Mouse (Mus musculus): ENCODE measurements around the gene Epb41l4b. TPM values are rescaled to one million over a fixed set of nuclear protein-coding genes. Genes with fewer than 3 reads are reported as not detected.

Gene Epb41l4b
- polyA plus RNA-seq, 1 experiment from 2014 or later = 23.0 TPM

GRCm38 (mm10) chr4:57023527-57023926 lies 119.7 kb downstream of the Epb41l4b start:
- H3K4me1 ChIP-seq (replicated peaks; ENCODE audit: control insufficient read depth, insufficient read depth) = no peaks in the 10 kb centered on the region
- H3K9me3 ChIP-seq (ENCODE audit: control insufficient read depth, low read length) = no peaks in the 10 kb centered on the region
- DNase-seq (ENCODE audit: low spot score) (no peak), ATAC-seq (ENCODE audit: low FRiP score, low TSS enrichment) (no peak)
- no peak overlapping the region for H3K9ac ChIP-seq (ENCODE audit: low read length)
- no peak overlapping the region for H3K4me2 ChIP-seq (replicated peaks; ENCODE audit: low read depth)
- 61% methylated on average over 3 of the region's 3 CpGs for WGBS
- H3K36me3 ChIP-seq (ENCODE audit: control insufficient read depth, insufficient read depth, low read length) = no peaks in the 10 kb centered on the region
- TF ChIP-seq EP300 (optimal IDR thresholded peaks at IDR 0.05) = no peak
- TF ChIP-seq CTCF (IDR thresholded peaks at IDR 0.05; ENCODE audit: low read depth) = no peak
- no peak overlapping the region for H3K27ac ChIP-seq (replicated peaks)
- H3K27me3 ChIP-seq (ENCODE audit: control insufficient read depth, insufficient read depth, low read length) = no peaks in the 10 kb centered on the region
- no peak overlapping the region for H3K4me3 ChIP-seq (ENCODE audit: low read depth, low read length)

GRCm38 (mm10) chr4:57021288-57021687 lies 121.9 kb downstream of the Epb41l4b start:
- H3K9me3 ChIP-seq (ENCODE audit: control insufficient read depth, low read length) = no peaks in the 10 kb centered on the region
- DNase-seq (ENCODE audit: low spot score) = no peak
- H3K27ac ChIP-seq (replicated peaks) = no peak overlapping the region
- H3K4me1 ChIP-seq (replicated peaks; ENCODE audit: control insufficient read depth, insufficient read depth) = no peaks in the 10 kb centered on the region
- H3K4me3 ChIP-seq (ENCODE audit: low read depth, low read length) = no peak overlapping the region
- WGBS = 90% methylated on average over 3 of the region's 3 CpGs
- no peaks in the 10 kb centered on the region for H3K27me3 ChIP-seq (ENCODE audit: control insufficient read depth, insufficient read depth, low read length)
- H3K9ac ChIP-seq (ENCODE audit: low read length) = no peak overlapping the region
- no peak overlapping the region for H3K4me2 ChIP-seq (replicated peaks; ENCODE audit: low read depth)
- ATAC-seq (ENCODE audit: low FRiP score, low TSS enrichment) = no peak
- no peak for TF ChIP-seq EP300 (optimal IDR thresholded peaks at IDR 0.05)
- peak; percentile 45 for TF ChIP-seq CTCF (IDR thresholded peaks at IDR 0.05; ENCODE audit: low read depth)
- H3K36me3 ChIP-seq (ENCODE audit: control insufficient read depth, insufficient read depth, low read length) = no peaks in the 10 kb centered on the region

GRCm38 (mm10) chr4:57017229-57017628 lies 126.0 kb downstream of the Epb41l4b start:
- Histone ChIP-seq H3K27ac (replicated peaks) (no peak overlapping the region), H3K4me2 (replicated peaks; ENCODE audit: low read depth) (no peak overlapping the region), H3K4me3 (ENCODE audit: low read depth, low read length) (no peak overlapping the region), H3K27me3 (ENCODE audit: control insufficient read depth, insufficient read depth, low read length) (no peaks in the 10 kb centered on the region), H3K4me1 (replicated peaks; ENCODE audit: control insufficient read depth, insufficient read depth) (no peaks in the 10 kb centered on the region), H3K9ac (ENCODE audit: low read length) (no peak overlapping the region), H3K36me3 (ENCODE audit: control insufficient read depth, insufficient read depth, low read length) (no peaks in the 10 kb centered on the region), H3K9me3 (ENCODE audit: control insufficient read depth, low read length) (no peaks in the 10 kb centered on the region)
- TF ChIP-seq EP300 (optimal IDR thresholded peaks at IDR 0.05) = no peak
- TF ChIP-seq CTCF (IDR thresholded peaks at IDR 0.05; ENCODE audit: low read depth) = peak; percentile 86
- peak; percentile 53; the same call in 1 of the 2 replicates for ATAC-seq (ENCODE audit: low FRiP score, low TSS enrichment)
- peak; percentile 83 for DNase-seq (ENCODE audit: low spot score)
- WGBS = 32% methylated on average over 5 of the region's 5 CpGs

- Histone ChIP-seq H3K27me3 (ENCODE audit: control insufficient read depth, insufficient read depth, low read length) (no peaks in the 10 kb centered on the region), H3K36me3 (ENCODE audit: control insufficient read depth, insufficient read depth, low read length) (no peaks in the 10 kb centered on the region), H3K4me1 (replicated peaks; ENCODE audit: control insufficient read depth, insufficient read depth) (no peaks in the 10 kb centered on the region), H3K4me2 (replicated peaks; ENCODE audit: low read depth) (no peak overlapping the region), H3K4me3 (ENCODE audit: low read depth, low read length) (no peak overlapping the region), H3K9ac (ENCODE audit: low read length) (no peak overlapping the region), H3K9me3 (ENCODE audit: control insufficient read depth, low read length) (no peaks in the 10 kb centered on the region), H3K27ac (replicated peaks) (no peak overlapping the region)
- no peak for DNase-seq (ENCODE audit: low spot score)
- TF ChIP-seq CTCF (IDR thresholded peaks at IDR 0.05; ENCODE audit: low read depth) (no peak), EP300 (optimal IDR thresholded peaks at IDR 0.05) (no peak)
- WGBS = 52% methylated on average over 18 of the region's 18 CpGs
- ATAC-seq (ENCODE audit: low FRiP score, low TSS enrichment) = 0 out of 2 replicates have a peak, but pooled peaks have one; percentile 26
Measured at GRCm38 (mm10) chr4:57016366-57017171, 126.7 kb downstream of the Epb41l4b start.

- no peak for DNase-seq (ENCODE audit: low spot score)
- Histone ChIP-seq H3K4me3 (ENCODE audit: low read depth, low read length) (no peak overlapping the region), H3K27me3 (ENCODE audit: control insufficient read depth, insufficient read depth, low read length) (no peaks in the 10 kb centered on the region), H3K9ac (ENCODE audit: low read length) (no peak overlapping the region), H3K9me3 (ENCODE audit: control insufficient read depth, low read length) (no peaks in the 10 kb centered on the region), H3K4me1 (replicated peaks; ENCODE audit: control insufficient read depth, insufficient read depth) (no peaks in the 10 kb centered on the region), H3K4me2 (replicated peaks; ENCODE audit: low read depth) (no peak overlapping the region), H3K27ac (replicated peaks) (no peak overlapping the region), H3K36me3 (ENCODE audit: control insufficient read depth, insufficient read depth, low read length) (no peaks in the 10 kb centered on the region)
- no peak for ATAC-seq (ENCODE audit: low FRiP score, low TSS enrichment)
- TF ChIP-seq CTCF (IDR thresholded peaks at IDR 0.05; ENCODE audit: low read depth) = no peak
- no peak for TF ChIP-seq EP300 (optimal IDR thresholded peaks at IDR 0.05)
- 90% methylated on average over 5 of the region's 5 CpGs for WGBS
Measured at GRCm38 (mm10) chr4:57015032-57015431, 128.2 kb downstream of the Epb41l4b start.

- Histone ChIP-seq H3K4me2 (replicated peaks; ENCODE audit: low read depth) (no peak overlapping the region), H3K9me3 (ENCODE audit: control insufficient read depth, low read length) (no peaks in the 10 kb centered on the region), H3K27ac (replicated peaks) (no peak overlapping the region), H3K9ac (ENCODE audit: low read length) (no peak overlapping the region), H3K4me1 (replicated peaks; ENCODE audit: control insufficient read depth, insufficient read depth) (no peaks in the 10 kb centered on the region), H3K36me3 (ENCODE audit: control insufficient read depth, insufficient read depth, low read length) (no peaks in the 10 kb centered on the region), H3K27me3 (ENCODE audit: control insufficient read depth, insufficient read depth, low read length) (no peaks in the 10 kb centered on the region), H3K4me3 (ENCODE audit: low read depth, low read length) (no peak overlapping the region)
- TF ChIP-seq EP300 (optimal IDR thresholded peaks at IDR 0.05) (no peak), CTCF (IDR thresholded peaks at IDR 0.05; ENCODE audit: low read depth) (no peak)
- ATAC-seq (ENCODE audit: low FRiP score, low TSS enrichment) (no peak), DNase-seq (ENCODE audit: low spot score) (no peak)
- WGBS = 58% methylated on average over 8 of the region's 8 CpGs
Measured at GRCm38 (mm10) chr4:57011454-57012046, 131.7 kb downstream of the Epb41l4b start.
